Mouse (Mus musculus): ENCODE results near the gene Tmem168. TPM values are rescaled to one million over a fixed set of nuclear protein-coding genes. Genes with fewer than 3 reads are reported as not detected.

Gene Tmem168
- polyA plus RNA-seq (2015; fragmentation: Nextera tagmentation; extraction: Ambion mirVana): 12.0 and 13.3 TPM in 2 replicates

DNA sequence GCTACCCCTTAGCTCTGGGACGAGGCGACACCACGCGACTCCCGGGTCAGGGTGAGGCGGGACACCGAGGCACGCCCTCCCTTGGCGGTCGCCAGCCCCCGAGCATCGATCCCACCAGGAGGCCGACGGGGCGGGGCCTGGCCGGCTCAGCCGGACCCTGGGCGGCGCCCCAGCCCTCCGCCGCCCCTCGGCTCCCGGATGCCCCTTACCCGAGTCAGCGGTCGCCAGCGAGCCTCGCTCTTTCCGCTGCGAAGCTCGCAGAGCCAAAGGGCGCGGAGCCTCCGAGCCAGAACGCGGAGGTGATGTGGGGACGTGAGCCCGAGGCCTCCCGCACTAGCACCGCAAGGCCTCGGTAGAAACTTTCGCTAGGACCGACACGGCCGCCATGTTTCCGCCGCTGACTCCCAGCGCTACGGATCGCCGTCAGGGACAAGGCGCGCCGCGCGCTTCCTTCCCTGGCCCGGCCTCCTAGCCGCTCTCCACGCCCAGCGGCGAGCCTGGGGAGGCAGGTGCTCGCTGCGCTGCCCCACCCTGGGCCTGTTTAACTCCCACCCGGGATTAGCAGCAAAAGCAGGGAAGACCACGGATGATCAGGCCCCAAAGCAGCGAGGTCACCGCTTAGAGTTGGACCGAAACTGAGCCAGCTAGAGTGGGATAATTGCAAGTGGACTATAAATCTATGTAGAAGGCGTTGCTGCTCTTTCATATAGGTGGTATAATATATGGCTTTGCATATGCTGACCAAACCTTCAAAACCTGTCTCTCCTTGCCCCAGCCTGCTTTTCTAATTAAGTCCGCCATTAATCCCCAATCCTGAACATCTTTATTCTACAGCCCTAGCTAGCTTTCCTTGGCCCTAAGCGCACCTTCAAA lies at the start of gene Tmem168:
TSS of gene Tmem168 (minus strand) at position 480 of the 873 bp plus-strand sequence.
- Histone ChIP-seq H3K4me3 (replicated peaks) (peak within 1 kb of the TSS; percentile 95), H3K9me3 (replicated peaks) (no peaks in the 10 kb centered on the region), H3K4me2 (peak within 1 kb of the TSS; percentile 77), H3K4me1 (replicated peaks) (peaks cover 28% of the 10 kb centered on the region), H3K9ac (peak within 1 kb of the TSS; percentile 91), H3K27ac (replicated peaks) (peak within 1 kb of the TSS; percentile 88), H3K27me3 (no peaks in the 10 kb centered on the region), H3K36me3 (replicated peaks) (peaks cover 7% of the 10 kb centered on the region; the same call in 1 of the 2 replicates)
- 3% methylated on average over 71 of the region's 71 CpGs for WGBS (ENCODE audit: insufficient replicate concordance)
- peak; percentile 98 for ATAC-seq (ENCODE audit: insufficient read depth)

DNA sequence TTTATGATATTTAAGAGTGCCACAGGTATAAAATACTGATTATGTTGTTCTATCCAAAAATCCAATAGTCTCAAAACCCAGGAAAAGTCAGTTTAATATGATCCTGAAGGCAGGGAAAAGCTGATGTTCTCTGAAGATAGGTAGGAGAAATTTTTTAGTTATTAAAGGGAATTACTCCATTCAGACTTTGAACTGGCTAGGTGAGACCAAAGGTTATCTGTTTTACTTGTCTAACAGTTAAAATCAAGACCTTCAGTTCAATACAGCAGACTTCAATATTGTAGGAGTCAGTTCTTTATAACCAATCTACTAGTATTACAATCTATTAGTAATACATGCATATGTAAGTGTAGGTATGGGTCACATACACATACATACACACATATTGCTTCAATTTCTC lies 46.2 kb upstream of the Tmem168 start:
- no peak overlapping the region for H3K9ac ChIP-seq
- no peak for ATAC-seq (ENCODE audit: insufficient read depth)
- H3K4me1 ChIP-seq (replicated peaks): no peaks in the 10 kb centered on the region
- no peak overlapping the region for H3K27ac ChIP-seq (replicated peaks)
- H3K36me3 ChIP-seq (replicated peaks): no peaks in the 10 kb centered on the region
- no peak overlapping the region for H3K4me2 ChIP-seq
- H3K9me3 ChIP-seq (replicated peaks): no peaks in the 10 kb centered on the region
- H3K4me3 ChIP-seq (replicated peaks): no peak overlapping the region
- no peaks in the 10 kb centered on the region for H3K27me3 ChIP-seq

DNA sequence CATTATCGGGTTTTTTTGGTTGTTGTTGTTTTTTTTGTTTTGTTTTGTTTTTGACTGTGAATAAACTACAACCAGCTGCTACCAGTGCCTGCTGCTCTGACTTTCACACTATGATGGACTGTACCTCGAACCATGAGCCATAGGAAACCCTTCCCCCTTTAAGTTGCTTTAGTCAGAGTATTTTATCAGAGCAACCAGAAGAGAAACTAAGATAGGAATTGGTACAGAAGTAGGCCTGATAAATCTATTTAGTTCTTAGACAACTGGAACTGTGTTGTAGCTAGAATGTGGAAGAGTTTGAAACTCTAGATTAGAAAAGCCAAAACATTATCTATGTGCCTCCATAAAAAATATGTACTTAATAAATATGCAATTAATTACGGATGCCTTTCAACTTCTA lies 44.4 kb upstream of the Tmem168 start:
- Histone ChIP-seq H3K27ac (replicated peaks) (no peak overlapping the region), H3K36me3 (replicated peaks) (no peaks in the 10 kb centered on the region), H3K9ac (no peak overlapping the region), H3K4me1 (replicated peaks) (no peaks in the 10 kb centered on the region), H3K4me3 (replicated peaks) (no peak overlapping the region), H3K9me3 (replicated peaks) (no peaks in the 10 kb centered on the region), H3K4me2 (no peak overlapping the region), H3K27me3 (no peaks in the 10 kb centered on the region)
- no peak for ATAC-seq (ENCODE audit: insufficient read depth)
- 61% methylated on average over 3 of the region's 3 CpGs for WGBS (ENCODE audit: insufficient replicate concordance)

DNA sequence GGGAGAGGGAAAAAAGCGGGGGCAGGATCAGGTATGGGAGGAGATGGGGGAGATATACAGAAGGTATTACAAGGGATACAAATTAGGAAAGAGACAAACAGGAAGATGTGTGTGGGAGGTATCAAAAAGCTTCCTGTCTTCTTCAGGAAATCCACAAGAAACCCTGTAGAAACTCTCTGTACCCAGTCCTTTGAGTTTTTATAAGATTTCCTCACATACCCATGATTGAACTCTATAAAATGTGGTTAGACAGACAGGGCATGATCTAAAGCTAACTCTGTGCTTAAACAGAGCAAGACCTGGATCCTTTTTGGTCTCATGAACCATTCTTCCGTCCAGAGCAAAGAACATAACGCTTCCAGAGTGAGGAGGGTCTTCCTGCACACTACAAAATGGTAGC lies 43.0 kb upstream of the Tmem168 start:
- H3K4me3 ChIP-seq (replicated peaks): no peak overlapping the region
- no peaks in the 10 kb centered on the region for H3K9me3 ChIP-seq (replicated peaks)
- 71% methylated on average over 3 of the region's 3 CpGs for WGBS (ENCODE audit: insufficient replicate concordance)
- no peaks in the 10 kb centered on the region for H3K36me3 ChIP-seq (replicated peaks)
- no peaks in the 10 kb centered on the region for H3K27me3 ChIP-seq
- ATAC-seq (ENCODE audit: insufficient read depth): no peak
- H3K27ac ChIP-seq (replicated peaks): no peak overlapping the region
- H3K4me1 ChIP-seq (replicated peaks): no peaks in the 10 kb centered on the region
- H3K9ac ChIP-seq: no peak overlapping the region
- no peak overlapping the region for H3K4me2 ChIP-seq

DNA sequence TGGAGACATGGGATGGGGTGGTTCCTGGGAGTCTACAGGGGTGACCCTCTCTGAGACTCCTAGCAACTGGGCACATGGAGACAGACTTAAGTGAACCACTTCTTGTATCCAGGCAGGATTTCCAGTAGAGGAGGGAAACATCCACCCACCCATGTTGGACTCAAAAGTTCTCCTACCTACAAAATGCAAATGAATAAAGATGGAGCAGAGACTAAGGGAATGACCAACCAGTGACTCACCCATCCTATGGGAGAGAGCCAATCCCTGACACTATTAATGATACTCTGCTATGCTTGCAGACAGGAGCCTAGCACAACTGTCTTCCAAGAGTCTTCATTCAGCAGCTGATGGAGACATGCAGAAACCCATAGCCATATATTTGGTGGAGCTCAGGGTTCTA lies 40.4 kb upstream of the Tmem168 start:
- Histone ChIP-seq H3K4me3 (replicated peaks) (no peak overlapping the region), H3K9me3 (replicated peaks) (no peaks in the 10 kb centered on the region), H3K27ac (replicated peaks) (no peak overlapping the region), H3K9ac (no peak overlapping the region), H3K27me3 (no peaks in the 10 kb centered on the region), H3K4me2 (no peak overlapping the region), H3K4me1 (replicated peaks) (no peaks in the 10 kb centered on the region), H3K36me3 (replicated peaks) (no peaks in the 10 kb centered on the region)
- ATAC-seq (ENCODE audit: insufficient read depth): no peak

DNA sequence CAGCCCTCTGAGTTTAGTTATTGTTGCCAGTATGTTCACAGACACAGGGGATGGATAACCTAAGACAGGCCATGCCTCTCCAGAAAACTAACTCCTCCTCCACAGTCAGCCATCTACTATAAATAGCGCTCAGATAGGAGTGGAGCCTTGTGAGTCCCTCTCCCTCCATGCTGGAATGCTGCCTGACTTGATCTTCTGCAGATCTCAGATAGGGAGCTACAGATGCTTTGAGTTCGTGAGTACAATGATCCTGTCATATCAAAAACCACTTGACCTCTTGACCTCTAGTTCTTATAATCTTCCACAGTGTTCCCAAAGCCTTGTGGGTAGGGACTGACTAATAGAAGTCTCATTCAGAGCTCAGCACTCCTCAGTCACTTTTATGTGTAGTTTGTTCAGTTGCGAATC lies 28.7 kb upstream of the Tmem168 start:
- WGBS (ENCODE audit: insufficient replicate concordance): 65% methylated on average over 3 of the region's 3 CpGs

DNA sequence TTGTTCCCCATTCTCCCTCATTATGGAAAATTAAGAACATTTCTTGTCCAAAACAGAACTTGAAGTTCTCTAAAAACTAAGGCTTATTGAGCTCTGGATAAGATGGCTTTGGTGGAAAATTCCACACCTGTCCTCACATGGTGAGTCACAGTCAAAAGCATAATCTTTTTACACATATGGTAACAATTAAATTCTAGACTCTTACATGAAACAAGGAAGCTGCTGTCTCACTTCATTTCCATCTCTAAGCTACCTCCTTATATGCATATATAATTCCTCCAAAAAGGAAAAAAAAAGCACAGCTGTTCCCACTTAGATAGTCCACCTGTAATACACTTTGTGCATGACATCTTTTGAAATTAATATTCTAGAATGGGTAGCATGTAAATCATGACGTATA lies 24.7 kb upstream of the Tmem168 start:
- no peak overlapping the region for H3K4me2 ChIP-seq
- H3K9ac ChIP-seq: no peak overlapping the region
- no peak overlapping the region for H3K27ac ChIP-seq (replicated peaks)
- no peaks in the 10 kb centered on the region for H3K27me3 ChIP-seq
- no peaks in the 10 kb centered on the region for H3K9me3 ChIP-seq (replicated peaks)
- H3K36me3 ChIP-seq (replicated peaks): no peaks in the 10 kb centered on the region
- no peaks in the 10 kb centered on the region for H3K4me1 ChIP-seq (replicated peaks)
- no peak overlapping the region for H3K4me3 ChIP-seq (replicated peaks)
- no peak for ATAC-seq (ENCODE audit: insufficient read depth)
- WGBS (ENCODE audit: insufficient replicate concordance): 73% methylated on average over 1 of the region's 1 CpGs

More for the DNA sequence above, 28.7 kb upstream of the Tmem168 start:
- Histone ChIP-seq H3K36me3 (replicated peaks) (no peaks in the 10 kb centered on the region), H3K9ac (no peak overlapping the region), H3K4me3 (replicated peaks) (no peak overlapping the region), H3K4me2 (no peak overlapping the region), H3K4me1 (replicated peaks) (no peaks in the 10 kb centered on the region), H3K27me3 (no peaks in the 10 kb centered on the region), H3K27ac (replicated peaks) (no peak overlapping the region), H3K9me3 (replicated peaks) (no peaks in the 10 kb centered on the region)
- ATAC-seq (ENCODE audit: insufficient read depth): no peak

DNA sequence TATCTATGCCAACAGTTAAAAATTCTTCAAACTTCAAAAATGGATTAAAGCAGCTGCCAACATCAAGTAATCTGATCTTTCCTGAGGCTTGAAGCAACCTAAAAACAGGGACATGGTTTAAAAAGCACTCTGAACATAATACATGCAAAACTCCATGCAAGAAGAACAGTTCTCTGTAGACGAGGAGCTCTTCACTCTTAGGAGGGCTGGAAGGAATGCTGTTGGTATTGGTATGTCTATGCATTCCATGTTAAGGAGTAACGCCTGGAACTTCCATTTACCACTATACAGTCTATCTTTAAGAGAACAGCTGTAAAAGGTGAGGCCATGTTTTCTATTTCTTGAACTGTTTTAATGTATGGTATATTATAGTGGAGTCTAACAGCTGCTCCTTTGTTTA lies 22.7 kb upstream of the Tmem168 start:
- Histone ChIP-seq H3K27ac (replicated peaks) (no peak overlapping the region), H3K4me1 (replicated peaks) (no peaks in the 10 kb centered on the region), H3K9me3 (replicated peaks) (no peaks in the 10 kb centered on the region)

DNA sequence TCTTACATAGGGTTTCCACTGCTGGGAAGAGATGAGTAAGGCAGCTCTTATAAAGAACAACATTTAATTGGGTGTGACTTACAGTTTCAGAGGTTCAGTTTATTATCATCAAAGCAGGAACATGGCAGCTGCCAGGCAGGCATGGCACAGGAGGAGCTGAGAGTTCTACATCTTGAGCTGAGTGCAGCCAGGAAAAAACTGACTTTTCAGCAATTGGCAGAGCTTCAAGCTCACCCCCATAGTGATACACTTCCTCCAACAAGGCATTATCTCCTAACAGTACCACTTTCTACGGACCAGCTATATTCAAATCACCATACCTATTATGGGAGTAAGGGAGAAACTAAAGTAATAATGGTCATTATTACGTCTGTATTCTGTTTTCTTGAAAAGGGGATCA lies 11.7 kb upstream of the Tmem168 start:
- Histone ChIP-seq H3K36me3 (replicated peaks) (no peaks in the 10 kb centered on the region), H3K4me2 (no peak overlapping the region), H3K9me3 (replicated peaks) (no peaks in the 10 kb centered on the region), H3K4me3 (replicated peaks) (no peak overlapping the region), H3K27ac (replicated peaks) (no peak overlapping the region), H3K9ac (no peak overlapping the region), H3K4me1 (replicated peaks) (0 out of 2 replicates have a peak, but pooled peaks cover 5% of the 10 kb centered on the region), H3K27me3 (no peaks in the 10 kb centered on the region)
- no peak for ATAC-seq (ENCODE audit: insufficient read depth)
- whole genome bisulfite sequencing (ENCODE audit: insufficient replicate concordance): 52% methylated on average over 2 of the region's 2 CpGs

More for the DNA sequence above, 22.7 kb upstream of the Tmem168 start:
- Histone ChIP-seq H3K36me3 (replicated peaks) (no peaks in the 10 kb centered on the region), H3K9ac (no peak overlapping the region), H3K4me3 (replicated peaks) (no peak overlapping the region), H3K27me3 (no peaks in the 10 kb centered on the region), H3K4me2 (no peak overlapping the region)
- ATAC-seq (ENCODE audit: insufficient read depth): no peak
- 56% methylated on average over 2 of the region's 2 CpGs for WGBS (ENCODE audit: insufficient replicate concordance)

DNA sequence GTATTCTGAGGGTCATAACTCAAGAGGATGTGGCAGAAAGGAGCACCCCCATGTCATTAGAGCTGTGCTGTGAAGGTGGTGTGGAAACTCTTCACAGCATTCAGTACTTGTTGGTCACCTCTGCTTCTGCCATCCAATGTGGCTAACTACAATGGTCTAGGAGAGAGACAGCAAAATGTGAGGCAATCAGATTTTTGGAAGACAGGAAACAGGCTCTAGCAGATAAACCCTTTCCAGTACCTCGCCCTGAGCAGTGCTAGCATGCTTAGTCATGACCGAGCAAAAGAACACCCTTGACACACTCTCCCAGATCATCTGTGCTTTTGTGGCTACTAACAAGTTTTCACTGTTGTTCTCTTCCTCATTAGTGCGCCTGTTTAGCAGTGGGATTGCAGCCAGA lies 9.2 kb upstream of the Tmem168 start:
- Histone ChIP-seq H3K4me2 (no peak overlapping the region), H3K4me3 (replicated peaks) (no peak overlapping the region), H3K9ac (no peak overlapping the region), H3K9me3 (replicated peaks) (no peaks in the 10 kb centered on the region), H3K4me1 (replicated peaks) (0 out of 2 replicates have a peak, but pooled peaks cover 5% of the 10 kb centered on the region), H3K27me3 (no peaks in the 10 kb centered on the region), H3K27ac (replicated peaks) (no peak overlapping the region), H3K36me3 (replicated peaks) (no peaks in the 10 kb centered on the region)
- 16% methylated on average over 3 of the region's 3 CpGs for WGBS (ENCODE audit: insufficient replicate concordance)
- ATAC-seq (ENCODE audit: insufficient read depth): peak; percentile 40

DNA sequence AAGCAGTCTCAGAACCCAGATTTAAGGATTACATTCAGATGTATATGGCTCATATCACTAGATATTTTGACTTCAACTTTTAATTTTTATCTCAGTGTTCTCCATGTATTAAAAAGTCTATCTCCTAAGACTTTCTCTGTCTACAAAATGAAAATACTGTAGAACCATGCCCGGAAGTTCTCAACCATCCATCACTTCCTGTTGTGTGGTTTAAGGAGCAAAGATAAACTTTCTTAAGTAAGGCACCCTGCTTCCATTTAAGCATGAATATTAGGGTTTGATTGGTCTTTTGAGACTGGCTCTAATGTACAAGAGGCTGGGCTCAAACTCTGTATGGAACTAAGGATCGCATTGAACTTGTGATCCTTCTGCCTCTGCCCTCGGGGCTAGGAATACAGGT lies 6.7 kb upstream of the Tmem168 start:
- no peak for ATAC-seq (ENCODE audit: insufficient read depth)
- Histone ChIP-seq H3K27ac (replicated peaks) (no peak overlapping the region), H3K36me3 (replicated peaks) (no peaks in the 10 kb centered on the region), H3K9ac (no peak overlapping the region), H3K4me1 (replicated peaks) (0 out of 2 replicates have a peak, but pooled peaks cover 5% of the 10 kb centered on the region), H3K4me3 (replicated peaks) (no peak overlapping the region), H3K27me3 (no peaks in the 10 kb centered on the region), H3K4me2 (no peak overlapping the region), H3K9me3 (replicated peaks) (no peaks in the 10 kb centered on the region)
- WGBS (ENCODE audit: insufficient replicate concordance): 51% methylated on average over 3 of the region's 3 CpGs

DNA sequence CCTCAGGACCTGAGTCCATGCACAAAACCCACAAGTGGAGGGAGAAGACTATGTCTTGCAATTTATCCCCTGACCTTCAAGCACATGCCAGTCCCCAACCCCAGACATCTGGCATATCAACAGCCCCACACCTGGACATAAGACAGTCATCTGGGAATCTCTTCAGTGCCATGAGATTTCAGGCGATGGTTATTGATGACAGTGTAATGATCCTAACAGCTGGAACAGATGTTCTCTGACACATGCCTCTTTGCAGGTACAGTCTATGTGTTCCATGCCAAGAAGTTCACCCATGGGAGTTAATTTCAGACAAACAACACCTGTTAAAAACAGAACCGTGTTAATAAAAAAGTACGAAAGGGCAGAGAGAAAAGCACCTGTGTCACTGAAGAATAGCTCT lies 5.8 kb upstream of the Tmem168 start:
- no peak overlapping the region for H3K27ac ChIP-seq (replicated peaks)
- 49% methylated on average over 3 of the region's 3 CpGs for WGBS (ENCODE audit: insufficient replicate concordance)

More for the DNA sequence above, 5.8 kb upstream of the Tmem168 start:
- H3K4me3 ChIP-seq (replicated peaks): no peak overlapping the region
- no peak for ATAC-seq (ENCODE audit: insufficient read depth)
- no peak overlapping the region for H3K4me2 ChIP-seq
- no peaks in the 10 kb centered on the region for H3K36me3 ChIP-seq (replicated peaks)
- H3K9me3 ChIP-seq (replicated peaks): no peaks in the 10 kb centered on the region
- peaks cover 13% of the 10 kb centered on the region for H3K4me1 ChIP-seq (replicated peaks)
- H3K9ac ChIP-seq: no peak overlapping the region
- H3K27me3 ChIP-seq: no peaks in the 10 kb centered on the region
